Mouse (Mus musculus) T-helper 17 cell (primary cell): ENCODE data around the gene Olfr1184.
"Not testable (repeated sequence)": the region's sequence is repeated elsewhere in the genome, so short reads cannot be mapped to it uniquely, and the experiment has no call there.

Source experiments
- in situ Hi-C, 2 experiments: fragments of 300-600 bp; cut with MboI, MseI; formaldehyde crosslinking; loops; 1 replicate in 1 of 2; 2 replicates in 1 of 2; pipeline ENCODE4 v1.15.1; 2025; ENCODE audit warnings: high pct_unique_total_duplicates in 2 of 2

The Olfr1184 gene

GRCm38 (mm10) chr2:88483298-88483697, at the start of gene Olfr1184:
Gene Olfr1184, plus strand, starts transcription at chr2:88483598.
- in situ Hi-C loops, result no loop called here

- in situ Hi-C loops, result no loop called here
These were observed 34.4 kb upstream of the Olfr1184 start, which contains the start of gene Gm13757 for GRCm38 (mm10) chr2:88449031-88449430. Gene Gm13757, minus strand, starts transcription at chr2:88449131.

GRCm38 (mm10) chr2:88454567-88454966, 28.8 kb upstream of the Olfr1184 start, which contains the start of gene Olfr1183:
Gene Olfr1183, plus strand, starts transcription at chr2:88454867.
- in situ Hi-C loops, result not testable (repeated sequence)

- in situ Hi-C loops, result no loop called here
These were observed 9.6 kb downstream of the Olfr1184 start, which contains the start of gene Olfr1185-ps1 for GRCm38 (mm10) chr2:88493020-88493419. Gene Olfr1185-ps1, plus strand, starts transcription at chr2:88493320.

- in situ Hi-C loops, result no loop called here
These were observed 34.9 kb downstream of the Olfr1184 start, which contains the start of gene Olfr1186 for GRCm38 (mm10) chr2:88518251-88518650. Gene Olfr1186, plus strand, starts transcription at chr2:88518551.

- in situ Hi-C loops, result no loop called here
These were observed 42.3 kb downstream of the Olfr1184 start for GRCm38 (mm10) chr2:88525720-88526119.
